Mouse (Mus musculus) spleen, postnatal 4 days (tissue): ENCODE data around the gene Ccdc59.

ENCODE experiments used
- DNase-seq, 2 experiments: peaks; one replicate each; pipeline ENCODE4 v3.0.0; 2022; ENCODE audit warnings: low spot score in 2 of 2

The Ccdc59 gene

DNA sequence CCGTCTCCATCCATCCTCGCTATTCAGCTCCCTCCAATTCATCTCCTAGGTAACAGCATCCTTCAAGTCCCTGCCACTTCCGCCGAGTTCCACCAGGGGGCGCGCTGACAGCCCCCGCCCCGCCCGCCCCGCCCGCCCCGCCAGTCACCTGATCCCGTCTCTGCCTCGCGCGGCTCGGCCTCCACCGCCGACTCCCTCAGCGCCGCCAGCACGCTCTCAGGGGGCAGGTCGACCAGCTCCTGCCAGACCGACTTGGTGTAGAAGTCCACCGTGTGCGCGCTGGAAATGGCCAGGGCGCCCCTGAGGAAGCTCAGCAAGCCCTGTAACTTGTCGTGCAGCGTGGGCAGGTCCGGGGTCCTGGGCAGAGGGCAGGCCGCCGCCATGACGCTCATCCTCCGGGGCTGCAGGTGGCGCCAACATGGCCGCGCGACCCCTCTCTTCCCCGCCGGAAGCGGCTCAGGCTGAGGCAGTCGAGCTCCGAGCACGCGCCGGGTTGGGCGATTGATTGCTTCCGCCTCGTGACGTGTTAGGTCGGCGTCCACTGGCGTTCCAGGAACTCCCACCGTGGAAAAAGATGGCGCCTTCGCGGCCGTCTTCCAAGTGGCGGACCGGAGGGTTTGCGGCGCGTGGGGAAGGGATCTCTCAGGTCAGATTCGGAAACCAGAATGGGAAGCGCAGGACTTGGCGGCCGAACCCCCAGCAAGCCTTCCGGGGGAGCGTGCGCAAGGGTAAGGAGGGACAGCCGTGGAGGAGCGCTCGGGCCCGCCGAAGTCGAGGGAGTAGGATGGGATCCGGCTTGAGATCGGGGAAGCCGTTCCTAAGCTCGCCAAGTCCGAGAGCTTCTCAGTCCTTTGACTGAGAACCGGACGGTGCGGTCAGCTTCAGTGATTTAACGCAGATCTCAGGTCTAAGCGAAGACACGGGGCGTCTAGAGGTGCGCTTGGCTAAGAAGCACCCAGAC lies at the start of gene Ccdc59, which contains the start of gene Mettl25:
TSS of gene Ccdc59 (plus strand) at position 140 of the 961 bp plus-strand sequence.
TSS of gene Mettl25 (minus strand) at position 453 of the 961 bp plus-strand sequence.
- peak; percentile 91 to 95 for DNase-seq

DNA sequence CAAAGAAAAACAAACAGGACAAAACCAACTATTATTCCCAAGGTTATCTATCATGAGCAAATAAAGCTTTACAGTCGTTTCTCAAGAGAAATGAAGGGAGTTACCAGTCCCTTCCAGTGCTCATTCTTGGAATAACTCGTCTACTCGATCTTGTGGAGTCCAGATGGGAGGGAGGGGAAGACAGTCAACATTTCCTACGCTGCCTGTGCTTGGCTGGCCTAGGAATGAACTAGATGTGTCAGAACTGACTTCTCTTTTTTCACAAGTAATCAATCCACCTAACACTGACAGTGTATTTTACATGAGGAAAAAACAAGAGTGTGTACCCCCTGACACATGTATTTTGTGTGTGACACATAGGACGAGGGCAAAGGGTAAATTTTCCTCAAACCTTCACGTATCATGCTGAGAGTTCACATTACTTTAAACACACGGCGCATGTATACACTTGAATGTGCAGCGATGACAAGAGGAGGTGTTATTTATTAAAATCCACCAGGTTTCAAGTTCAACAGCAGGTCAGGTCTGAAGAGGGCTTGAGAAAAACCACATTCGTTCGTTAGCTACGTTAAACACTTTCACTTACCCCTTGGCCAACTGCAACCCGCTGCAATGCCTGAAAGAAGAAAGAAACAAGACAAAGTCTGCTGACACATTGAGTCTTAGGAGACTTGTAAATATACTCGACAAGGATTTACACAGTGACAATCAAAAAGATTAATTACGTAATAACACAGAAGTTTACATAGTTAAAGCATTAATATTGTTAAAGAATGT lies 46.9 kb upstream of the Ccdc59 start:
- DNase-seq, result no peak

DNA sequence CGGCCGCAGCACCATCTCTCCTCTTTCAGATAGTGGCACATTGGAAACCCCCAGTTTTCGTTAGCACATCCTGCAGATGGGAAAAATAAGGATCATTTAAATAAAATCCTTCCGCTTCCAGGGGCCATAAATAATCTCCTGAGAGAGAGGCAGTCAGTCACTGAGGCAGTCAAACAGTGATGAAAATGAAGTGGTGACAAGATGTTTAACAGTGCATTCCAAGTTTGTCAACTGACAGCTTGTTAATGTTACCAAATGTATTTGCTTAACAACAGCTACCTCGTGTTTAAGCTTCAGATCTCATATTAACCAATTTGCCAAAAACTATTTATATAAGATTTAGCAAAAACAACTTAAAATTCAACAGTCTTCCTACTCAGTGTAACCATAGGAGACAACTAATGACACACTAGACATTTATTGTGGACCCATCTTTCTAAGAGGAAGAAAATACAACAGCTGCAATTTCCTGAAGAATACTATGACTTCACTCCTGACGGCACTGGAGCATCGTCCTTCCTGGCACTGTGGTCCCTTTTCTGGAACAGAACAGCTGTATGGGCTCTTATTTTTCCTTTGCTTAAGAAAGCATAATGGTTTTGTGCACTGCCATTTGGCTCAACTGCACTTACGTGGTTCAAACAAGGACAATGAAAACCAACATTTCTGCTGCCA lies 43.5 kb upstream of the Ccdc59 start:
- no peak for DNase-seq

DNA sequence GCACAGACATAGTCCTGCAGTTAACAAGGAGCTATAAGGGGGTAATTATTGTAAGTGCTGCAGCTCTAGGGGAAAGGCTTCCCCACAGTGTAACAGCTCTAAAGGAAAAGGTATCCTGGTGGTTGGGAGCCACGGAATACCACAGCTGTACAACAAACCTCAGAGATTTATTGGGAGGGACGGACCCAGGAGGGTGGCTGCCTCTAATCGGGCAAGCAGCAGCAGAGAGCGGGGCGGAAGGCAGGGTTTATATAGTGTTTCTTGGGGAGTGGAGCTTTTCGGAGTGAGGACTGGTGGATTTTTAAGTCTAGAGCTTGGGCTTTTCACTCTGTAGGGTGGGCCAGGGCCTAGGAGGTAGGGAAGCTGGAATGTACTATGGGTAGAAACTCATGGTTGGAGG lies 39.7 kb upstream of the Ccdc59 start:
- DNase-seq, result no peak

DNA sequence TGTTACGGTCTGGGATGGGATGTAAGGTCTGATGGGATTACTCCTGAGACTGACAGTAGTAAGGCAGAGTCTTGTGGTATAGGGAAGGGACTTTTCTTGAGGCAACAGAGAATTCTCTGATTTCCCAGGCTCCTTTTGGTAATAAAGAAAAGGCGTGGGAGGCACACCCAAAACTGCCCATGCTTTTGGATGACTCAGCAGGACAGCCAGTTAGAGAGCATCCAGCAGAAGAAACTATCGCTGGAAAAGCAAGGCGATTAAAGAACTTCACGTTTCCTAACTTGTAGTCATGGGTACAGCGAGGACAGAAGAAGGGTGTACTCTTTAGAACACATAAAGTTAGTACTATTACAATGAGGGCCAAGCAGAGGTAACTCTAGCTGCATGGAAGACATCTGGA lies 38.7 kb upstream of the Ccdc59 start:
- DNase-seq, result no peak

DNA sequence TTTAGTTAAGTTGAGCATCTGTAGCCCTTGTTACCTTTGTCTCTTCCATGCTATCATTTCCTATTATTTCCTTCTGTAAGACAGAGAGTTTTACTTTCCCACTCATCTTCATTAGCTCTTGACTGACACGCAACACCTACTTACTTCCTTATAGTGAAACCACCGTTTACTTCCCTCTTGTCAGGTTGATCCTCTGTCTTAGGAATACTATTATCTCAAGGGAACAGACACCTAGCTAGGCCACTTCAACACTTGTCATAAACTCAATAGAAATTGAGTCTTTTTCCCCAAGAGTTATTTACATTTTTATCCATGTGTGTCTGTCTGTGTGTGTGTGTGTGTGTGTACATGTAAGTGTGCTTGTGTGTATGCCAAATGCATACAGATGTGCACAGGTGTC lies 37.4 kb upstream of the Ccdc59 start:
- no peak for DNase-seq

DNA sequence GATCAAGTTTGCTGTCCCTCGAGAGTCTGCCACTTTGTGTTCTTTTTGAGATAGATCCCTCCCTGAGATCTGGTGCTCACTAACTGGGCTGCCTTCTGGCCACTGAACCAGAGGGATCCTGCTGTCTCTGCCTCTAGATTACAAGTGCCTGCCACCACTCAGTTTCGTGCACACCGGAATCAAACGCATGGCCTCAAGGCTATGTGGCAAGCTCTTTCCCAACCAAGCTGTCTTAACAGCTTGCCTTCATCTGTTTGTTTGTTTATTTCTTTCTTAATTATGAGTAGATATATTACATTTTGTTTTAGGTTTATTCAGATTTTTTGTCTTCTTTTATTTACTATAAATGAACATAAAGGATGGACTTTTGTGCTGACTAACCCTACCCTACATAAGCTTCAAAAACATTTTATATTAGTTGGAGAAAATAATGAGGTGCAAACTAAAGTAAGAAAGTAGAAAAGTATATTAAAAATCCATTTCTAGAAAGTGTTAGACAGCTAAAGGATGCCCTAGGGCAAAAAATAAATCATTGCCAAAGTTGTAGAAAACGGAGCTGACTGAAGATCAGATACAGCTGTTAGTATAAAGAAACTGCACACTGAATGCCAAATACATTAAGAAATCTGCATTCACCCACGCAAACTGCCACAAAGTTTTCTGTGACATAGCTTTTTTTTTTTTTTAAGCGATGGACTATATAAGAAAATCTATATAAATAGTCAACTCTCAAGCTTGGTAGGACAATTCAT lies 34.4 kb upstream of the Ccdc59 start:
- no peak for DNase-seq

DNA sequence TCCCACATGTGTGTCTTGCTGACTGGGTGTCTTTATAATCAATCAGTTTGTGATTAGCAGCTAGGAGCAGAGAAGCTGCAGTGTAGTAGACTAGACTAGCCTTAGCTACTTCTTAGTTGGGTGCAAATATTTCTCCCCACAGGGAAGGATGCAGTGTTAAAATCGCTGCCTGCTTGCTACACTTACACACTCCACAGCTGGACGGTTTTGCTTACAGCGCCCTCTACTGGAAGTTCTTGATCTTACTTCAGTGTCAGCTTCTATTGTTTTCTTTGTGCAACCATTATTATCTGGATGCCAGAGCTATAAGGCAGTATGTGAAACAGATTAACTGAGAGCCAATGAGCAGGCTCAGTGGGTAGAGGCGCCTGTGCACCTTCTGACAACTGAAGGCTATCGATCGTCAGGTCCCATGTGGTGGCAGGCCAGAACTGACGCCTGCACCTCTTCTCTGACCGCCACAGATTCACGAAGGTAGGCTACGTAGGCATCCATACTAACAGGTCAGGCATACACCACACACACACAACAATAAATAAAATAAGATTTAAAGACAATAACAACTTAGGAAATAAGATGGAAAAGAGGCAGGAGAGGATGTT lies 6.1 kb upstream of the Ccdc59 start:
- DNase-seq, result no peak

DNA sequence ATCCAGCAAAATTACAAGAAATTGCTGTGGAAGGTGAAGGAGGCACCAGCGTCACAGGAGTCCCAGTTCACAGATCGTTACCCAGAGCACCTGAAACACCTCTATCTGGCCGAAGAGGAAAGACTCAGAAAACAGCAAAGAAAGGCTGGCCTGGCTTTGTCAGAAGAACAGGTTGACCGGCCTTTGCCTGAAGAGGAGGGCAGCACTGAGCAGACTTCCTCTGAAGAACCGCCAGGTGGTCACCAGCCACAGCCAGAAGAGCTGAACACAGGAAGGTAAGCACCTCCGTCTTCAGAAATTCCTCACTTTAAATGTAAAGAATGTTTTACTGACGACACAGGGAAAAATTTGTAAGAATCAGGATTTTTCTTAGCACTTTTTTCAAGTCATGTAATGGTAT lies 1.7 kb downstream of the Ccdc59 start:
- DNase-seq, result no peak

DNA sequence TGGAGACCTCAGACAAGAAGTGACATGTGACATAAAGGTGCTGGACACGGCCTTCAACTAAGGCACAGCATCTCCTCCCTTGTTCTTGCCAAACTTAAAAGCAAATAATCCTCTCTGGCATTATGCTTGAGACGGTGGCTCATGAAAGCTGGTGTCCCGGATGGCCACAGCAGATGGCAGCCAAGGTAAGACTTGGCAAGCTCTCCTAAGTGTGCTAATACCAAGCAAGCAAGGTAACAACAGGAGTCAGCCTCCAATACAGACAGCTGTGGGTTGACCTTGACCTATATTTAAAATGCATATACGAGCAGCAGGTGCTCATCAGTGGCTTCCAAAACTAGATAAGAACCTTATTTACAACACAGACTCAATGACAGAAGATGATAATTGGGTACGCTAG lies 9.4 kb downstream of the Ccdc59 start:
- DNase-seq, result no peak

DNA sequence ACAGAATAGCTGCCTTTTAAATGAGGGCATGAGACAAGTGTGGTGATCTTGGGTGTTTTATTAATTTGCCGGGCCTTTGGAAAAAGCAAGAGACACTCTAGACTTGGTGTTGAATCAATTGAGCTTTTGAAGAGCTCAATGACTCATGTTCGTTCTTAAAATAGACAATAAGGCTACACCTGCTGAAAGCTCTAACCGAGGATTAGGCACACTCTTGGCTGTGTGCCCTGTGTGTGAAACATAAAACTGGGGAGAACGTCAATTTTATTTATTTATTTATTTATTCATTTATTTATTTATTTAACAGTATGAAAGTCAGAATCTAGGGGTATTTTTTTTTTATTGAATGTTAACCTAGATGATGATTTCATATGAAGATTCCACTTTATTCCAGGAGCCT lies 10.3 kb downstream of the Ccdc59 start:
- no peak for DNase-seq

DNA sequence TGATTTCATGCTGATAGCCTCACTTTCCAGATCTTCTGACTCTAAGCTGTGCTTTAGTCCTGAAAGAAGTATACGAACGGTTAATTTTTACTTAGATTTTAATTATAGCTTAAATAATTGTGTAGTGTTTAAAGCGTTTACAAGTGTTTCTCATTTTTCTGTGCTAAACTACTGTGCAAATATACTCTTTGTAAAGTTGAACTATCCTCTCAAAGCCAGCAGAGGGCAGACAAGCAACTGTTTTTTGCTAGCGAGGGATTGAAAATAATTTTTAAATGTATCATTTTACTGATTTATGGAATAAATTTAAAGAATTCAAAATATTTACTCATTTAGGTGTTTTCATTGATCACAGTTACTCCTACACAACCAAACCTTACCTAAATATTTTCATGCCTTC lies 26.4 kb downstream of the Ccdc59 start:
- DNase-seq, result no peak
